24 mouse cellular contexts compared by ENCODE assay signal in genomic region chr10:53353665-53354064, GRCm38 (mm10). TPM values are rescaled to one million over a fixed set of nuclear protein-coding genes. Genes with fewer than 3 reads are reported as not detected.
"Had no signal": no experiment of that assay in that cellular context is flagged by ENCODE, and none has a peak within 500 bp of the region (broad histone marks: within the 10 kb centered on the region; RNA-seq: fewer than 3 reads in every experiment).

No protein-coding gene starts in this region.

- H3K27me3 ChIP-seq: kidney, embryonic 15.5 days; limb, embryonic 12.5 days; limb, embryonic 15.5 days; liver, embryonic 12.5 days; liver, embryonic 15.5 days; midbrain, embryonic 12.5 days; midbrain, embryonic 15.5 days; neural tube, embryonic 13.5 days; stomach, embryonic 15.5 days had no signal

- H3K27ac ChIP-seq: kidney, embryonic 15.5 days; limb, embryonic 12.5 days; limb, embryonic 15.5 days; liver, embryonic 12.5 days; liver, embryonic 15.5 days; midbrain, embryonic 12.5 days; midbrain, embryonic 15.5 days; neural tube, embryonic 13.5 days; stomach, embryonic 15.5 days had no signal

- ATAC-seq: liver, embryonic 12.5 days; midbrain, embryonic 15.5 days had no signal

- DNase-seq: kidney, adult 8-10 months; kidney, postnatal 10 days; kidney, postnatal 36 days; layer of hippocampus, postnatal 36 days; left cerebral cortex, postnatal 4 days; lung, adult 2 months; lung, postnatal 14 days; lung, postnatal 4 days; retina, postnatal 1 day; right cerebral cortex, postnatal 25 days; spleen, adult 18-20 months; thymus, postnatal 25 days had no signal

- H3K36me3 ChIP-seq: stomach, embryonic 15.5 days had no signal

- H3K9me3 ChIP-seq: kidney, embryonic 15.5 days; limb, embryonic 12.5 days; limb, embryonic 15.5 days; liver, embryonic 12.5 days; liver, embryonic 15.5 days; midbrain, embryonic 12.5 days; midbrain, embryonic 15.5 days; neural tube, embryonic 13.5 days; stomach, embryonic 15.5 days had no signal

- H3K4me2 ChIP-seq: kidney, embryonic 15.5 days; limb, embryonic 12.5 days; limb, embryonic 15.5 days; liver, embryonic 12.5 days; liver, embryonic 15.5 days; midbrain, embryonic 12.5 days; midbrain, embryonic 15.5 days; neural tube, embryonic 13.5 days; stomach, embryonic 15.5 days had no signal

- H3K9ac ChIP-seq: kidney, embryonic 15.5 days; limb, embryonic 12.5 days; limb, embryonic 15.5 days; liver, embryonic 12.5 days; liver, embryonic 15.5 days; midbrain, embryonic 12.5 days; midbrain, embryonic 15.5 days; neural tube, embryonic 13.5 days; stomach, embryonic 15.5 days had no signal

- H3K4me1 ChIP-seq: kidney, embryonic 15.5 days; liver, embryonic 12.5 days; midbrain, embryonic 12.5 days; midbrain, embryonic 15.5 days; stomach, embryonic 15.5 days had no signal

- H3K4me3 ChIP-seq: kidney, embryonic 15.5 days; limb, embryonic 12.5 days; limb, embryonic 15.5 days; liver, embryonic 12.5 days; liver, embryonic 15.5 days; midbrain, embryonic 12.5 days; midbrain, embryonic 15.5 days; myocyte; neural tube, embryonic 13.5 days; stomach, embryonic 15.5 days had no signal

RNA-seq across cellular contexts. Expression of gene Pln, which starts 16.2 kb away (rescaled TPM):
- total RNA-seq: monocyte, adult 5-6 weeks; neutrophil, adult 5-6 weeks had no signal
